Mouse (Mus musculus) intestine, postnatal 0 days (tissue): ENCODE results near the gene Asrgl1. TPM values are rescaled to one million over a fixed set of nuclear protein-coding genes. Genes with fewer than 3 reads are reported as not detected.

Source experiments
- ATAC-seq: fragments of 200-750 bp; cut with Nextera tagmentation; 2 replicates; pipeline ENCODE4 v1.8.0; 2017; ENCODE audit warnings: mild to moderate bottlenecking, moderate TSS enrichment, moderate library complexity
- H3K27ac ChIP-seq: fragments of 300-500 bp; sonication (generic); 2 replicates; pipeline ENCODE4 v1.5.1; 2014; ENCODE audit warnings: mild to moderate bottlenecking, low read depth, low read length, moderate library complexity
- H3K27me3 ChIP-seq: fragments of 300-500 bp; sonication (generic); replicated peaks from 2 replicates; pipeline ENCODE4 v1.6.1; 2014; ENCODE audit warnings: low read length, mixed read lengths; ENCODE audit not compliant: control insufficient read depth, insufficient read depth
- H3K36me3 ChIP-seq: fragments of 300-500 bp; sonication (generic); 2 replicates; pipeline ENCODE4 v1.6.1; 2014; ENCODE audit warnings: mild to moderate bottlenecking, moderate library complexity; ENCODE audit not compliant: control insufficient read depth, insufficient read depth
- H3K4me1 ChIP-seq: fragments of 300-500 bp; sonication (generic); replicated peaks from 2 replicates; pipeline ENCODE4 v1.6.1; 2014; ENCODE audit warnings: antibody characterized with exemption, low read length, mixed read lengths; ENCODE audit not compliant: control insufficient read depth, insufficient read depth
- H3K4me2 ChIP-seq: fragments of 300-500 bp; sonication (generic); replicated peaks from 2 replicates; pipeline ENCODE4 v1.6.1; 2014; ENCODE audit warnings: low read depth, mild to moderate bottlenecking, moderate library complexity
- H3K4me3 ChIP-seq: fragments of 300-500 bp; sonication (generic); 2 replicates; pipeline ENCODE4 v1.5.1; 2014; ENCODE audit warnings: low read depth, low read length
- H3K9ac ChIP-seq: fragments of 300-500 bp; sonication (generic); 2 replicates; pipeline ENCODE4 v1.6.1; 2014; ENCODE audit warnings: mild to moderate bottlenecking, low read depth, low read length
- H3K9me3 ChIP-seq: fragments of 300-500 bp; sonication (generic); 2 replicates; pipeline ENCODE4 v1.6.1; 2016; ENCODE audit warnings: mixed run types; ENCODE audit not compliant: control insufficient read depth
- CTCF ChIP-seq: sonication (generic); IDR thresholded peaks from 2 replicates; pipeline ENCODE4 v1.5.1; 2016; ENCODE audit warnings: low read depth, mild to moderate bottlenecking, control low read depth, antibody characterized with exemption, moderate library complexity
- WGBS: fragments of 180-500 bp; shearing (Covaris S2); extraction: QIAGEN DNeasy Blood & Tissue Kit; methylation state at CpG from one replicate; pipeline ENCODE4 v1.1.7; 2014; 5-methylcytosine and 5-hydroxymethylcytosine counted together
- polyA plus RNA-seq: library from polyadenylated mRNA; unstranded; fragments of >200 nt; fragmentation: Nextera tagmentation; extraction: Ambion mirVana; gene quantifications from 2 replicates; pipeline ENCODE4 v1.2.1, GENCODE M21; 2015

The Asrgl1 gene
- polyA plus RNA-seq, 1 experiment from 2014 or later: 3.2 TPM

- ATAC-seq: peak; percentile 71
- Histone ChIP-seq H3K4me1 (peaks cover 9% of the 10 kb centered on the region), H3K27me3 (no peaks in the 10 kb centered on the region), H3K9me3 (no peaks in the 10 kb centered on the region), H3K9ac (no peak overlapping the region), H3K27ac (peak overlapping the region; percentile 50; the same call in 1 of the 2 replicates), H3K36me3 (no peaks in the 10 kb centered on the region), H3K4me3 (no peak overlapping the region), H3K4me2 (0 out of 2 replicates have a peak overlapping the region, but pooled peaks have one; percentile 10)
- WGBS: 22% methylated on average over 4 of the region's 4 CpGs
- TF ChIP-seq CTCF: no peak
Measured at GRCm38 (mm10) chr19:9106751-9107378, 28.6 kb downstream of the Asrgl1 start.

- Histone ChIP-seq H3K36me3 (no peaks in the 10 kb centered on the region), H3K4me3 (no peak overlapping the region), H3K9me3 (no peaks in the 10 kb centered on the region), H3K27ac (peak overlapping the region; percentile 50; the same call in 1 of the 2 replicates), H3K4me1 (peaks cover 9% of the 10 kb centered on the region), H3K27me3 (no peaks in the 10 kb centered on the region), H3K4me2 (no peak overlapping the region), H3K9ac (no peak overlapping the region)
- TF ChIP-seq CTCF: no peak
- ATAC-seq: peak; percentile 45
- 40% methylated on average over 5 of the region's 5 CpGs for WGBS
Measured at GRCm38 (mm10) chr19:9106096-9106495, 29.3 kb downstream of the Asrgl1 start.

DNA sequence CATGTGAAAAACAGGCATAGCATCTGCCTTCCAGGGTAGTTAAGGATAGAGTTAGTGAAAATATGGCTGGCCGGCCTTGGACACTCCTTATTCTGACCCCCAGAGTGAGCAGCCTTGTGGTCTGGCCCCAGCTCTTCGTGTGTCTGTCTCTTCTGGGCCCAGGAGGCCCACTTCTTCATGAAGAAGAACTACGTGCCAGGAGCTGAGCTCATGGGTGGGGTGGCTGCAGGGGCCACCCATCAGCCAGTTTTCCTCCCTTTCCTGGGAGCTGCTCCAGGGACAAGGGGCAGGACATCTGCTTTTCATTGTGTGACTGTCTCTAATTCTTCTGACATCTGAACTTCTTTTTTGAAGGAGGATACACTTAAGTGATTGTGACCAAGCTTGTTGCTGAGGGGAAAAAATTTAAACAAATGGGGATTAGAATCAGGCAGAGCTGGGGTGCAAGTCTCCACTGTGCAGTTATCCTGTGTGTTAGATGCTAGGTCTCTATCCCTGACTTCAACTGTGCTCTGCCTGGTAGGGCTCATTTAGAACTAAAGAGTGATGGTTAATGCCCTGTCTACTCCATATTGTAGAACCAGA, 30.2 kb downstream of the Asrgl1 start:
- H3K9me3 ChIP-seq: no peaks in the 10 kb centered on the region
- H3K36me3 ChIP-seq: no peaks in the 10 kb centered on the region
- TF ChIP-seq CTCF: no peak
- H3K4me2 ChIP-seq: no peak overlapping the region
- H3K27me3 ChIP-seq: no peaks in the 10 kb centered on the region
- peaks cover 9% of the 10 kb centered on the region for H3K4me1 ChIP-seq
- ATAC-seq: no peak
- H3K4me3 ChIP-seq: no peak overlapping the region
- no peak overlapping the region for H3K27ac ChIP-seq
- 55% methylated on average over 3 of the region's 3 CpGs for WGBS
- H3K9ac ChIP-seq: no peak overlapping the region

DNA sequence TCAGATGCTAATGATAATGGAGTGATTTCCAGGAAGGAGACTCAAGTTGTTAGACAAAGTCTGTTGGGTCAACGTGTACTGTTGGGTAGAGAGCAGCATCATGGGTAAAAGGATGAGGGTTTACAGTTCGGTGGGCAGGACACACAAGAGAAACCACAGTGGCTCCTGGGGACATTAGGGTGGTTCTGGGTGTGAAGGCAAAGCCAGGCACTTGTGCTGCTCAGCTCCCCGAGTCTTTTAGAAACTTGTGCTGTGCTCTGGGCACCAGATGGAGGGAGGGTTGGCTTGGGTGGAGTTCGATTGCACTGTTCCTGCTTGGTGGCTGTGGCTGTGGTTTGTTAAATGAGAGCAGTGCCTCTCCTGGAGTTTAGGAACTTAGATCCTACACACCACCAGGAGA, 31.4 kb downstream of the Asrgl1 start:
- Histone ChIP-seq H3K9ac (no peak overlapping the region), H3K4me1 (peaks cover 9% of the 10 kb centered on the region), H3K27ac (no peak overlapping the region), H3K4me3 (no peak overlapping the region), H3K27me3 (no peaks in the 10 kb centered on the region), H3K9me3 (no peaks in the 10 kb centered on the region), H3K4me2 (no peak overlapping the region), H3K36me3 (no peaks in the 10 kb centered on the region)
- no peak for TF ChIP-seq CTCF
- WGBS: 80% methylated on average over 4 of the region's 4 CpGs
- no peak for ATAC-seq

DNA sequence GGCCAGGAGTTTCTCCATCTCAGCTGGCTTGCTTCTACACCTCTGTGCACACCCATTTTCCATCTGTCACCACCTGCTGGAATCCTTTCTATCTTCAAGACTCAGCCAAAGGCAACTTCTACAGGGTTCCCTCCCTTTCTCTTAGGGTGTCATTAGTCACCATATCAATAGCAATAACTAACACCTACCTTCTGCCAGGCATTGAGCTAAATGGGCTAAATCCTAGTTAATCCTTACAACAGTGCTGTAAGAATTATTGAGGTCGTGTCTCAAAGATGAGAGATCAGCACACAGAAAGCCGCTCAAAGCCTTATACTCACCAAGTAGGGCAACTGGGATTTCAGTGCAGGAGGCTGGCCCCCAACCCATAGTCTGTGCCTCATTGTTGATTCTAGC, 34.4 kb downstream of the Asrgl1 start:
- H3K9ac ChIP-seq: no peak overlapping the region
- no peaks in the 10 kb centered on the region; the same call in 1 of the 2 replicates for H3K4me1 ChIP-seq
- H3K27ac ChIP-seq: no peak overlapping the region
- H3K4me2 ChIP-seq: no peak overlapping the region
- ATAC-seq: no peak
- H3K36me3 ChIP-seq: no peaks in the 10 kb centered on the region
- no peak overlapping the region for H3K4me3 ChIP-seq
- no peaks in the 10 kb centered on the region for H3K9me3 ChIP-seq
- no peak for TF ChIP-seq CTCF
- no peaks in the 10 kb centered on the region for H3K27me3 ChIP-seq
- 62% methylated on average over 2 of the region's 2 CpGs for WGBS

- Histone ChIP-seq H3K4me2 (no peak overlapping the region), H3K4me3 (no peak overlapping the region), H3K9me3 (no peaks in the 10 kb centered on the region), H3K4me1 (no peaks in the 10 kb centered on the region), H3K9ac (no peak overlapping the region), H3K27ac (no peak overlapping the region), H3K36me3 (no peaks in the 10 kb centered on the region), H3K27me3 (no peaks in the 10 kb centered on the region)
- WGBS: 80% methylated on average over 17 of the region's 17 CpGs
- TF ChIP-seq CTCF: no peak
- no peak for ATAC-seq
Measured at GRCm38 (mm10) chr19:9100297-9101061, 35.0 kb downstream of the Asrgl1 start.
